Mouse (Mus musculus) small intestine, adult 2 months (tissue): Measurements from ENCODE around the gene Asb10.

Source experiments
- CTCF ChIP-seq: fragments of 200-500 bp; IDR thresholded peaks from 2 replicates; pipeline ENCODE4 v1.5.1; 2012; ENCODE audit warnings: low read depth, mild to moderate bottlenecking, control low read depth, inconsistent platforms, low read length, moderate library complexity, mixed read lengths; ENCODE audit not compliant: insufficient replicate concordance, insufficient read length; ENCODE audit errors: extremely low read depth
- POLR2A ChIP-seq: fragments of 200-500 bp; IDR thresholded peaks from 2 replicates; pipeline ENCODE4 v1.6.1; 2012; ENCODE audit warnings: low read depth, mild to moderate bottlenecking, control low read depth, inconsistent platforms, low read length, moderate library complexity

DNA sequence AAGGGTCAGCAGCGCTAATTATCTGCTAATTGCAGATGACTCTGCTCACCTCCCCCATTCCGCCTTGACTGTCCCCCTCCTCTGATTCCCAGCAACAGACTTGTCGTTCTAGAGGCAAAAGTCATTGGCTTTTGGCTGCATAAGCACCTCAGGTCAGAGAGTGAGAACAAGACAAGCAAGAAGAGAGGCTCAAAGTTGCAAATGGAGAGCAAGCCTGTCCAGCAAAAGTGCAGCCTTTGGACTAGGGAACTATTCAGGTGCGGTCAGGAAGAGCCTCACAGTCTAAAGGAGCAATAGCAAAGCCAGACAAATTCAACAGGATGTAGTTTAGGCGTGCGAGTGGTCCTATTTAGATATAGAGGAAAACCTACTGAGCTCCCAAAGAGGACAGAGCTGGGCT is 13.0 kb downstream of the Asb10 start:
- TF ChIP-seq CTCF (no peak), POLR2A (no peak)
